Comparison of ENCODE assay signal across 25 mouse cellular contexts in genomic region chr2:28808841-28809240, GRCm38 (mm10).
"Had no signal": no experiment of that assay in that cellular context is flagged by ENCODE, and none has a peak within 500 bp of the region (broad histone marks: within the 10 kb centered on the region; RNA-seq: fewer than 3 reads in every experiment).

No protein-coding gene starts in this region.

- H3K4me2 ChIP-seq: heart, embryonic 12.5 days; hindbrain, embryonic 12.5 days; hindbrain, embryonic 14.5 days; intestine, embryonic 15.5 days; limb, embryonic 12.5 days; liver, embryonic 11.5 days; liver, embryonic 13.5 days had no signal

- DNase-seq: gastrocnemius, adult 2 months; gastrocnemius, postnatal 10 days; heart, adult 18-20 months; heart, postnatal 10 days; heart, postnatal 4 days; kidney, adult 18-20 months; kidney, adult 8-10 months; kidney, postnatal 10 days; kidney, postnatal 25 days; liver; liver, embryonic 13.5 days had no signal

- H3K4me3 ChIP-seq: gastrocnemius, adult 2 months; heart, embryonic 10.5 days; heart, embryonic 12.5 days; hindbrain, embryonic 10.5 days; hindbrain, embryonic 12.5 days; intestine, embryonic 15.5 days; layer of hippocampus, adult 2 months; left cerebral cortex, adult 2 months; limb, embryonic 10.5 days; limb, embryonic 12.5 days; liver, embryonic 13.5 days had no signal

- ATAC-seq: hindbrain, embryonic 16.5 days; inflammation-experienced regulatory T-cells, adult 6 months; intestine, embryonic 15.5 days; intestine, postnatal 0 days had no signal

- H3K36me3 ChIP-seq: heart, embryonic 10.5 days; heart, embryonic 12.5 days; hindbrain, embryonic 10.5 days; hindbrain, embryonic 12.5 days; intestine, embryonic 15.5 days; limb, embryonic 10.5 days; limb, embryonic 12.5 days; liver, embryonic 13.5 days had no signal

- H3K27ac ChIP-seq: gastrocnemius, adult 2 months; heart, embryonic 10.5 days; hindbrain, embryonic 10.5 days; hindbrain, embryonic 12.5 days; hindbrain, embryonic 14.5 days; intestine, embryonic 15.5 days; layer of hippocampus, adult 2 months; left cerebral cortex, adult 2 months; limb, embryonic 10.5 days; limb, embryonic 12.5 days; liver, embryonic 13.5 days had no signal

- H3K9me3 ChIP-seq: heart, embryonic 10.5 days; hindbrain, embryonic 10.5 days; hindbrain, embryonic 12.5 days; intestine, embryonic 15.5 days; limb, embryonic 10.5 days; limb, embryonic 12.5 days; liver, embryonic 13.5 days had no signal

- H3K4me1 ChIP-seq: heart, embryonic 10.5 days; heart, embryonic 12.5 days; hindbrain, embryonic 12.5 days; intestine, embryonic 15.5 days; limb, embryonic 12.5 days; liver, embryonic 13.5 days had no signal

- H3K27me3 ChIP-seq: heart, embryonic 12.5 days; hindbrain, embryonic 12.5 days; intestine, embryonic 15.5 days; liver, embryonic 13.5 days had no signal

- H3K9ac ChIP-seq: heart, embryonic 12.5 days; hindbrain, embryonic 12.5 days; hindbrain, embryonic 14.5 days; intestine, embryonic 15.5 days; limb, embryonic 12.5 days; liver, embryonic 13.5 days had no signal
